Mouse (Mus musculus): ENCODE measurements around the gene Gm40460.

GRCm38 (mm10) chr7:142231540-142231939 lies 9.3 kb downstream of the Gm40460 start:
- TF ChIP-seq CTCF (IDR thresholded peaks at IDR 0.05; ENCODE audit: borderline replicate concordance, insufficient read depth, low read depth, low read length): no peak
- no peak for TF ChIP-seq POLR2A (IDR thresholded peaks at IDR 0.05; ENCODE audit: borderline replicate concordance, insufficient read depth, low read length)

Data from cerebellum, adult 2 months (tissue).